In genomic region chr12:91587077-91587476, GRCm38 (mm10) we compare ENCODE assay signal across 9 mouse cellular contexts. TPM values are rescaled to one million over a fixed set of nuclear protein-coding genes. Genes with fewer than 3 reads are reported as not detected.
DNase-seq lines count a peak whose midpoint lies in the region; ATAC-seq and TF ChIP-seq lines count a peak whose summit lies in the region.
"Had no signal": no experiment of that assay in that cellular context is flagged by ENCODE, and none has a peak within 500 bp of the region (broad histone marks: within the 10 kb centered on the region; RNA-seq: fewer than 3 reads in every experiment).

No protein-coding gene starts in this region.

- ATAC-seq in kidney, postnatal 0 days (replicated peaks; ENCODE audit: low FRiP score, low read depth), result no peak
- no peak for ATAC-seq in embryonic facial prominence, embryonic 14.5 days (ENCODE audit: low read depth)
- ATAC-seq in midbrain, postnatal 0 days (ENCODE audit: low FRiP score), result no peak

- peak overlapping the region; percentile 96 for H3K4me3 ChIP-seq in kidney, postnatal 0 days (replicated peaks; ENCODE audit: low read depth, low read length)
- H3K4me3 ChIP-seq in embryonic facial prominence, embryonic 14.5 days (ENCODE audit: low read depth, low read length), result peak overlapping the region; percentile 89; the same call in 1 of the 2 replicates
- H3K4me3 ChIP-seq in midbrain, postnatal 0 days (ENCODE audit: low read depth, low read length), result peak overlapping the region; percentile 94

- no peaks in the 10 kb centered on the region for H3K9me3 ChIP-seq in kidney, postnatal 0 days (replicated peaks; ENCODE audit: low read length)
- no peaks in the 10 kb centered on the region for H3K9me3 ChIP-seq in embryonic facial prominence, embryonic 14.5 days (ENCODE audit: control insufficient read depth, low read length)
- H3K9me3 ChIP-seq in midbrain, postnatal 0 days (ENCODE audit: low read length), result no peaks in the 10 kb centered on the region

- peaks cover 12% of the 10 kb centered on the region for H3K4me1 ChIP-seq in kidney, postnatal 0 days (replicated peaks; ENCODE audit: insufficient read depth, low read length)
- peaks cover 12% of the 10 kb centered on the region; the same call in 1 of the 2 replicates for H3K4me1 ChIP-seq in embryonic facial prominence, embryonic 14.5 days (ENCODE audit: control insufficient read depth, insufficient read depth, low read length)
- peaks cover 3% of the 10 kb centered on the region; the same call in 1 of the 2 replicates for H3K4me1 ChIP-seq in midbrain, postnatal 0 days (ENCODE audit: insufficient read depth, low read length)

- no peak overlapping the region for H3K27ac ChIP-seq in kidney, postnatal 0 days
- no peak overlapping the region for H3K27ac ChIP-seq in embryonic facial prominence, embryonic 14.5 days (replicated peaks; ENCODE audit: low read depth, low read length)
- H3K27ac ChIP-seq in midbrain, postnatal 0 days (ENCODE audit: low read depth, low read length), result peak overlapping the region; percentile 100; the same call in 1 of the 2 replicates

- WGBS in kidney, postnatal 0 days, result 36% methylated on average over 3 of the region's 3 CpGs
- 54% methylated on average over 3 of the region's 3 CpGs for WGBS in embryonic facial prominence, embryonic 14.5 days
- 44% methylated on average over 3 of the region's 3 CpGs for WGBS in midbrain, postnatal 0 days

- DNase-seq in kidney, postnatal 0 days (ENCODE audit: low spot score), result no peak
- no peak for DNase-seq in kidney, adult 18-20 months
- DNase-seq in embryonic facial prominence, embryonic 14.5 days (ENCODE audit: low spot score), result no peak
- peak; percentile 22 for DNase-seq in induced T-regulatory cell, adult 2 months (ENCODE audit: low read depth)
- DNase-seq in midbrain, postnatal 0 days (ENCODE audit: low spot score), result no peak
- DNase-seq in urinary bladder, postnatal 4 days (ENCODE audit: low spot score in 2 of 2), result no peak
- DNase-seq in layer of hippocampus, adult 18-20 months (ENCODE audit: low spot score in 2 of 2), result no peak
- DNase-seq in lung, adult 18-20 months, result no peak
- DNase-seq: gastrocnemius, postnatal 36 days had no signal

- H3K27me3 ChIP-seq in kidney, postnatal 0 days (ENCODE audit: insufficient read depth, low read length), result no peaks in the 10 kb centered on the region
- H3K27me3 ChIP-seq in embryonic facial prominence, embryonic 14.5 days (replicated peaks; ENCODE audit: control insufficient read depth, insufficient read depth, low read length), result no peaks in the 10 kb centered on the region
- H3K27me3 ChIP-seq in midbrain, postnatal 0 days (ENCODE audit: insufficient read depth, low read length), result no peaks in the 10 kb centered on the region

- H3K9ac ChIP-seq in kidney, postnatal 0 days (ENCODE audit: low read depth, low read length), result no peak overlapping the region
- no peak overlapping the region; the same call in 1 of the 2 replicates for H3K9ac ChIP-seq in embryonic facial prominence, embryonic 14.5 days (ENCODE audit: low read depth, low read length)
- H3K9ac ChIP-seq in midbrain, postnatal 0 days (replicated peaks; ENCODE audit: low read length, poor library complexity, severe bottlenecking), result peak overlapping the region; percentile 100

- H3K36me3 ChIP-seq in kidney, postnatal 0 days (ENCODE audit: insufficient read depth, low read length), result no peaks in the 10 kb centered on the region
- peaks cover 37% of the 10 kb centered on the region for H3K36me3 ChIP-seq in embryonic facial prominence, embryonic 14.5 days (ENCODE audit: control insufficient read depth, insufficient read depth, low read length)
- peaks cover 13% of the 10 kb centered on the region for H3K36me3 ChIP-seq in midbrain, postnatal 0 days (ENCODE audit: insufficient read depth, low read length)

- peak overlapping the region; percentile 57 for H3K4me2 ChIP-seq in kidney, postnatal 0 days (ENCODE audit: low read length)
- peak overlapping the region; percentile 54 for H3K4me2 ChIP-seq in embryonic facial prominence, embryonic 14.5 days (ENCODE audit: low read depth, low read length)
- peak overlapping the region; percentile 61 for H3K4me2 ChIP-seq in midbrain, postnatal 0 days (ENCODE audit: low read depth, low read length, poor library complexity, severe bottlenecking)

- no peak for TF ChIP-seq CTCF in kidney, postnatal 0 days (IDR thresholded peaks at IDR 0.05; ENCODE audit: low read depth)
- no peak for TF ChIP-seq CTCF in midbrain, postnatal 0 days (IDR thresholded peaks at IDR 0.05)

RNA-seq across cellular contexts. Expression of gene Gtf2a1, which starts 3.2 kb away (rescaled TPM):
- polyA plus RNA-seq in kidney, postnatal 0 days (2015; fragmentation: Nextera tagmentation; extraction: Ambion mirVana), result 29.5 and 34.2 TPM in 2 replicates
- polyA plus RNA-seq in embryonic facial prominence, embryonic 14.5 days (2014; fragmentation: Nextera tagmentation; extraction: Ambion mirVana), result 26.9 and 32.2 TPM in 2 replicates
- 28.4 and 37.7 TPM in 2 replicates for total RNA-seq in midbrain, postnatal 0 days (2014; rRNA removed)
- 32.6 and 34.0 TPM in 2 replicates for polyA plus RNA-seq in midbrain, postnatal 0 days (2015; fragmentation: Nextera tagmentation; extraction: Ambion mirVana)
- total RNA-seq in layer of hippocampus, adult 18-20 months (2021), result 10 to 100 TPM; 53.5 to 54.1 TPM
